Mouse (Mus musculus) heart, adult 2 months (tissue): ENCODE measurements at regions not wholly inside any gene's neighbourhood (a gene's known extent, or its start where the extent isn't known, plus 50 kb on each side); places are given as distances from the start of the nearest gene placed in this dataset.

Experiments used
- DNase-seq, 2 experiments: peaks; one replicate each; pipeline ENCODE4 v3.0.0; 2021
- H3K27ac ChIP-seq: fragments of 200-600 bp; 2 replicates; pipeline ENCODE4 v1.8.1; 2022
- H3K27me3 ChIP-seq: fragments of 200-500 bp; 2 replicates; pipeline ENCODE4 v1.6.1; 2012; ENCODE audit warnings: mild to moderate bottlenecking, low read length, inconsistent platforms, mixed read lengths; ENCODE audit not compliant: control insufficient read depth, insufficient read depth
- H3K36me3 ChIP-seq: fragments of 200-500 bp; 2 replicates; pipeline ENCODE4 v1.6.1; 2012; ENCODE audit warnings: low read length, inconsistent platforms; ENCODE audit not compliant: control insufficient read depth, insufficient read depth
- H3K4me1 ChIP-seq: fragments of 200-500 bp; 2 replicates; pipeline ENCODE4 v1.6.1; 2011; ENCODE audit warnings: low read length; ENCODE audit not compliant: control insufficient read depth, insufficient read depth
- H3K4me3 ChIP-seq: fragments of 200-600 bp; 2 replicates; pipeline ENCODE4 v1.8.1; 2022
- H3K79me2 ChIP-seq: fragments of 200-500 bp; replicated peaks from 2 replicates; pipeline ENCODE4 v1.6.1; 2012; ENCODE audit warnings: mild to moderate bottlenecking, inconsistent platforms, low read length, moderate library complexity, mixed read lengths; ENCODE audit not compliant: control insufficient read depth, insufficient read depth
- H3K9ac ChIP-seq: fragments of 200-500 bp; 2 replicates; pipeline ENCODE4 v1.6.1; 2012; ENCODE audit warnings: low read depth, mild to moderate bottlenecking, control low read depth, inconsistent platforms, low read length, mixed read lengths
- CTCF ChIP-seq: fragments of 200-600 bp; IDR thresholded peaks from 2 replicates; pipeline ENCODE4 v1.8.1; 2022; ENCODE audit warnings: antibody characterized with exemption, mild to moderate bottlenecking, moderate library complexity
- EP300 ChIP-seq: fragments of 200-500 bp; IDR thresholded peaks from 2 replicates; pipeline ENCODE4 v1.6.1; 2011; ENCODE audit warnings: low read depth, low read length, control low read depth; ENCODE audit not compliant: insufficient read depth
- POLR2A ChIP-seq: fragments of 200-500 bp; IDR thresholded peaks from 2 replicates; pipeline ENCODE4 v1.6.1; 2011; ENCODE audit warnings: mild to moderate bottlenecking, low read depth, low read length, control low read depth; ENCODE audit not compliant: insufficient read depth
- WGBS: fragments of 180-500 bp; shearing (Covaris S2); methylation state at CpG from one replicate; pipeline ENCODE4 v1.1.7; 2018; 5-methylcytosine and 5-hydroxymethylcytosine counted together
- intact Hi-C: fragments of 180-260 bp; cut with DNase I; formaldehyde crosslinking; loops from one replicate; pipeline ENCODE4 v1.15.1; 2025

GRCm38 (mm10) chr16:49378917-49379473 lies 320.0 kb upstream of the Ift57 start:
- Histone ChIP-seq H3K27ac (no peak overlapping the region), H3K36me3 (no peaks in the 10 kb centered on the region), H3K4me3 (no peak overlapping the region), H3K4me1 (no peaks in the 10 kb centered on the region), H3K79me2 (no peaks in the 10 kb centered on the region), H3K27me3 (no peaks in the 10 kb centered on the region), H3K9ac (no peak overlapping the region)
- DNase-seq = no peak
- TF ChIP-seq CTCF = no peak
- TF ChIP-seq EP300 = no peak
- TF ChIP-seq POLR2A = no peak
- intact Hi-C loops = no loop called here

- Histone ChIP-seq H3K79me2 (no peaks in the 10 kb centered on the region), H3K4me3 (no peak overlapping the region), H3K9ac (no peak overlapping the region), H3K27ac (no peak overlapping the region), H3K4me1 (no peaks in the 10 kb centered on the region), H3K36me3 (no peaks in the 10 kb centered on the region), H3K27me3 (no peaks in the 10 kb centered on the region)
- intact Hi-C loops = no loop called here
- TF ChIP-seq EP300 (no peak), POLR2A (no peak), CTCF (no peak)
- DNase-seq = no peak
- WGBS = 70% methylated on average over 4 of the region's 4 CpGs
These were observed 310.9 kb upstream of the Ift57 start for GRCm38 (mm10) chr16:49388135-49388534.

DNA sequence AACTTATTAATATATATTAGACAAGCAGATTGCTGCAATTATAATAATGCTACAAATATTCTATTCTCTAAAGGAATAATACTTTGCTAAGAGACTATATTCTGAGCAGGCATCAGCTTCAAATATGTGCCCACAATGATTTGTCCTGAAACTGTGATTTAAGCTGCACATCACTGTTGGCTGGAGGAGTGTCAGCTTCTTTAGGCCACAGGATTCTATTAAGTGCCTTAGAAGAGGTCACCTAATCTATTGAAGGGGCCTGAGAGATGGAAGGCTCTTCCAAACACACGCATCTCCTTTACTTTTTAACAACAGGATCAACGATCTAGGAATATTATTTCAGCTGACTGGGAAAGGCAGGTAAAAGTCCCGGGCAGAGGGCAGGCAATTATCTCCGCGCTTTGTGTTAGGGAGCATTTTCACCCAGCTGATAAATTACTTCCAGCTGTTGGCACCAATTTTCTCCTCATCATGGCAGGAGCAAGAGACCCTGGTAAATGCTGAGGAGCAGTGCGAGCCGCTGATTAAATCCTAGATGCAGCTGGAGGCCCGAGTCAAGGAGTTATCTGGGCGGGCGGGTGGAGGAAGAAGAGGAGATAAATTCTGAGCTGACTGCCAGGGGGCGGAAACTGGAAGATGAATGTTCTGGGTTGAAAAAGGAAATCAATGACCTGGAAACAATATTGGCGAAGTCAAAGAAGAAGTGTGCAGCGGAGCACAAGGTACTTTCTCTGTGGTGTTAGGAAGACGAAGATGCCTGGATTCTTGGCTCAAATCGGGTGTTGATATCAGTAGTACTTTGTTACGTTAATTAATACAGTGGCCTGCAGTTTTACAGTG lies 290.9 kb upstream of the Ift57 start:
- DNase-seq = no peak
- no peaks in the 10 kb centered on the region for H3K36me3 ChIP-seq
- H3K4me1 ChIP-seq = no peaks in the 10 kb centered on the region
- no peaks in the 10 kb centered on the region for H3K27me3 ChIP-seq
- no peaks in the 10 kb centered on the region for H3K79me2 ChIP-seq
- 15% methylated on average over 16 of the region's 16 CpGs for WGBS
- TF ChIP-seq POLR2A (no peak), CTCF (no peak), EP300 (no peak)
- no peak overlapping the region for H3K9ac ChIP-seq
- H3K4me3 ChIP-seq = no peak overlapping the region
- intact Hi-C loops = no loop called here
- H3K27ac ChIP-seq = no peak overlapping the region

DNA sequence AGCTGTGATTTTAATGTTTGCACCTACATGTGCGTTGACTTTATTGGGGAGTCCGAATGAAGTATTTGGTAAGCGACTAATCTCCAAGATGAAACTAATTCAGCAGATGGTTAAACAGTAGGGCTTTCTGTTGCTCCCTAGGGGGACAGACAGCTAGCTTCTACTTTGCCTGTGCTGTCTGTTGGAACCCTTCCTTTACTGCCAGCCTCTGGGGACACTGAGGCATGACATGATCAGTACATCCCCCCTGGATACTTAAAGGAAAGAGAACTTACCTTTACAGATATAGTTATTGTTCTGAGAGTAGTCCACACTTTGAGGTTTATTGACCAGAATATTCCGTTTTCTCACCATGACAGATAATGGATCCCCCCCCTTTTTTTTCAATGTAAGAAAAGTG lies 289.8 kb upstream of the Ift57 start:
- H3K4me1 ChIP-seq = no peaks in the 10 kb centered on the region
- no peak overlapping the region for H3K9ac ChIP-seq
- 91% methylated on average over 4 of the region's 4 CpGs for WGBS
- no peaks in the 10 kb centered on the region for H3K79me2 ChIP-seq
- H3K27ac ChIP-seq = no peak overlapping the region
- no peaks in the 10 kb centered on the region for H3K27me3 ChIP-seq
- intact Hi-C loops = no loop called here
- H3K4me3 ChIP-seq = no peak overlapping the region
- no peaks in the 10 kb centered on the region for H3K36me3 ChIP-seq
- TF ChIP-seq EP300 = no peak
- no peak for TF ChIP-seq POLR2A
- TF ChIP-seq CTCF = no peak
- no peak for DNase-seq

- no peaks in the 10 kb centered on the region for H3K36me3 ChIP-seq
- no peak overlapping the region for H3K9ac ChIP-seq
- H3K27me3 ChIP-seq = no peaks in the 10 kb centered on the region
- no peaks in the 10 kb centered on the region for H3K79me2 ChIP-seq
- intact Hi-C loops = no loop called here
- 92% methylated on average over 1 of the region's 1 CpGs for WGBS
- TF ChIP-seq CTCF (no peak), POLR2A (no peak), EP300 (no peak)
- no peaks in the 10 kb centered on the region for H3K4me1 ChIP-seq
- H3K4me3 ChIP-seq = no peak overlapping the region
- no peak overlapping the region for H3K27ac ChIP-seq
- no peak for DNase-seq
These were observed 268.7 kb upstream of the Ift57 start for GRCm38 (mm10) chr16:49430296-49430695.

DNA sequence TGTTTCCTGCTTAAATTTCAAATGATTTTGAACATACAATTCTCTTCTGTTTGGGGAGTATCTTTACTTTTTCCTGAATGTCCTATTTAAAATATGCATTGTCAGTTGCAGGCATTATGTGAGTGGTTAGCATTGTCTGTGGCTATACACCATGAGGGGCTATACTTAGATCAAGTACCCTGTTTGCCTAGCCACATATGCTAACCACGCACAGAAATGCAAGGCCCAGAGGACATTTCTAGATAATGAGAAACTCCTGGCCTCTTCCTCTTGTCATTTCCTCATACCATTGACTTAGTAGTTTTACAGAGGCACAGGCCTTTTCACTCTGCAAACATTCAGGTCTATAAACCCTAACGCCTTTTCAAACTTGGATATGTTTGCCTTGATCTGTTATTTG lies 267.1 kb upstream of the Ift57 start:
- TF ChIP-seq POLR2A (no peak), CTCF (no peak), EP300 (no peak)
- H3K4me1 ChIP-seq = no peaks in the 10 kb centered on the region
- H3K27ac ChIP-seq = no peak overlapping the region
- no peak overlapping the region for H3K9ac ChIP-seq
- 42% methylated on average over 2 of the region's 2 CpGs for WGBS
- intact Hi-C loops = no loop called here
- no peak overlapping the region for H3K4me3 ChIP-seq
- H3K36me3 ChIP-seq = no peaks in the 10 kb centered on the region
- H3K79me2 ChIP-seq = no peaks in the 10 kb centered on the region
- DNase-seq = no peak
- H3K27me3 ChIP-seq = no peaks in the 10 kb centered on the region
